Mouse (Mus musculus): ENCODE results near the gene Lmna.

The Lmna gene

DNA sequence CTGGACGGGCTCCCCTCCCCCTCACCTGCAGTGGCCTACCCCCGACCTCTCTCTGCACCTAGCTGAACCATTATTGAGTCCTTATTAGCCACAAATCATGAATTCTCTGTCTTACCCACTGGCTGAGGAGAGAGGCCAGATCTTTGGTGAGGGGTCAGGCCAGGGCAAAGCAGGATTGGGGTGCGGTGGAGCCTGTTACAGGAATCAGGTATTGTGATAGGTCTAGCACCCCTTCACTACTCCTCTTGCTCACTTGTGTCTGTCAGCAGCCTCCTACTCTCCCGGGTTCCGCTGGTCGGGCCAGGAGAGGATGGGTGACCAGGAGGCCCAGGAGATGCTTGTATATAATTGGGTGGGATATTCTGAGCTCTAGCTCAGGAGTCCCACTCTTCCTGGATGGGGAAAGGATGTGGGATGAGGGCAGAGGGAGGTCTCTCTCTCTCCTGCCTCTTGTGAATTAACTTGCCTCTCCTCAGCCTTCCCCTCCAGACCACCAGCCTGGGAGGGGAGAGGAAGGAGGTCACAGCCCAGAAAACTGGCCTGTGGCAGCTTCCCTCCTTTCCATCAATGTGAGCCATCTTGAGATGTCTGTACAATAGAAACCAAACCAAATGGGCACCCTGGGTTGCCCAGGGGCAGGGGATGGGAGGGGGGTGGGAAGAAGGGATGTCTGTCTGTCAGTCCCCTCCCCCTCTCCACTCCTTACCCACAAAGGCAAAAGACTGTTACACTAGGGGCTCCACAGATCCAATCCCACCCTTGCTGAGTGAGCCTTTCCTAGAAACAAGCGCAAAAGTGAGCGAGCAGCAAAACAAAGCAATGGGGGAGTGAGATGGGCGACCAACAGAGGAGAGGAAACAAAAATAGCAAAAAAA lies 28.8 kb upstream of the Lmna start:
- peak in 1 of 2 experiments; percentile 23 for DNase-seq

DNA sequence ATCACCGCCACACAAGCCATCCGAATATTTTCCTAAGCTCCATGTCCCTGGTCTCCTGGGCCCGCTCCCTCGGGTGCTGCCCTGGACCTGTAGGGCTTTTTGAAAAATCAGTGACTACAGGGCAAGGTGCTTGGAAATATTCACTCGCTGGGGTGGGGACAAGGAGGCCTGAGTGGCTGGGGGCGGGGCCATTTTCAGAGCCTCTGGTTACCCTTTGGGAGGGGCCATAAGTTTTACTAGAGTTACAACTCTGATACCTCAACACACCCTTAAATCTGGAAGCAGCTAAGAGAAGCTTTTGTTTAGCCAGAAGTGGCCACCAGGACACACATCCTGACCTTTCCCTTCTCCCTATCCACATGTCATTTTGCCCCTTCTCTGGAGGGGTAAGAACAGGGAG lies 27.4 kb upstream of the Lmna start:
- no peak for DNase-seq

DNA sequence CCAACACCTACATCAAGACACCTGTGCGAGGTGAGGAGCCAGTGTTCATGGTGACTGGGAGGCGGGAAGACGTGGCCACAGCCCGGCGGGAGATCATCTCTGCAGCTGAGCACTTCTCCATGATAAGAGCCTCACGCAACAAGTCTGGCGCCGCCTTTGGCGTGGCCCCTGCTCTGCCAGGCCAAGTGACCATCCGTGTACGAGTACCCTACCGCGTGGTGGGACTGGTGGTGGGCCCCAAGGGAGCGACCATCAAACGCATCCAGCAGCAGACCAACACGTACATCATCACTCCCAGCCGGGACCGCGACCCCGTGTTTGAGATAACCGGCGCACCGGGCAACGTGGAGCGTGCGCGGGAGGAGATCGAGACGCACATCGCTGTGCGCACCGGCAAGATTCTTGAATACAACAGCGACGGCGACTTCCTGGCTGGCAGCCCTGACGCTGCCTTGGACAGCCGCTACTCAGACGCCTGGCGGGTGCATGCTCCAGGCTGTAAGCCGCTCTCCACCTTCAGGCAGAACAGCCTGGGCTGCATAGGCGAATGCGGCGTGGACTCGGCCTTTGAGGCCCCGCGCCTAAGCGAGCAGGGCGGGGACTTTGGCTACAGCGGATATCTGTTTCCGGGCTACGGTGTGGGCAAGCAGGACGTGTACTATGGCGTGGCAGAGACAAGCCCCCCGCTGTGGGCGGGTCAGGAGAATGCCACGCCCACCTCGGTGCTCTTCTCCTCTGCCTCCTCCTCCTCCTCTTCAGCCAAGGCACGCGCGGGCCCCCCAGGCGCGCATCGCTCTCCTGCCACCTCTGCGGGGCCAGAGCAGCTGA lies 26.6 kb upstream of the Lmna start:
- DNase-seq, result peak; percentile 82

DNA sequence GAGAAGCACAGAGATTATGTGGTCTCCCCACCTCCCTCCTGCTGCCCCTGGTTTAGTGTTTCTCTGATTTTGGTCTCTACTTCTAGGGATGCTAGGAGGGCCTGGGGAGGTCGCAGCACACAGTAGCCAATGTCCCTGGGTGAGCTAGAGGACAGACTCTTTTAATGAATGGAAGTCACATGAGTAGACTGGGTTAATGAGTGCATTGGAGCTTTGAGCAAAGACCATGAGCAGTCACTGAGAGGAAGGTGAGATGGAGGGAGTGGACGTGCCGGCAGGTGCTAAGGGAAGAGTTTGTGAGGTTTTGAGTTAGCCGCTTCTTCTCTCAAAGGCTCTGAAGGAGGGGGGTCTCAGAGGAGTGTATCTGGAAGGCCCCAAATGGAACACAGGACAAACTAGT lies 25.8 kb upstream of the Lmna start:
- no peak for DNase-seq

DNA sequence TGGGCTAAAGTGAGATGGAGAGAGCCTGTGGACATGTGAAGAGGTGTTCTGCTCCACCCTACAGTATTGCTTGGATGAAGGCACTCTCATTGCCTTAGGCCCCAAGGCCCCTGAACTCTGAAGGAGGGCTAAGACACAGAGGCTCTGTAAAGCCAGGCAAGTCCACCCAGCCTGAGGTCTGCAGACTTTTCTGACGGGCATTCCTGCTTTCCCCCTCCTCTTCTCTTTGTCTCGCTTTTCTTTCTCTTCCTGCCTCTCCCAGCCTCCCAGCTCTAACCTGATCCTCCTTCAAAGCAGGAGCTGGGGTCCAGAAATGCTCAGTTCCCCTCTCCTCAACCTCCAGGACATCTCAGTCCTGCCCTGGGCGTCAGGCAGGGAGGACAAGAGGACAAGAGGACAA lies 25.2 kb upstream of the Lmna start:
- DNase-seq, result no peak

DNA sequence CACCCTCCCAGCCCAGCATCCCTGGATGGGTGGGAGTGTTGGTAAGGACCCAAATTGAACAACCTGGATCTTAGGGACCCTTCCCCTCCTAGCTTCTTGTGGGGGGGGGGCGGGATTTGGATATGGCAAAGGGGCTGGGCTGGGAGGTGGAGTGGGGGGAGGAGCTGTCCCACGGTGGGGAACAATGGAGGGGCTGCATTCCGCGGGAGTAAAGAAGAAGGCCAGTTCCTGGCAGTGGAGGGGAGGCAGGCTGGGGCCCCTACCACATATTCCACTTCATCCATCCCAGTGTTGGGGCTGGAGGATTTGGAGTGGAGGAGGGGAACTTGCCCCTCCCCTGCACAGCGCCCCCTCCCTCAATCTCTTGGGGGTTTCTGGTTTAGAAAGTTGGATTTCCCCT lies 23.9 kb upstream of the Lmna start:
- peak in 1 of 2 experiments; percentile 13 for DNase-seq

DNA sequence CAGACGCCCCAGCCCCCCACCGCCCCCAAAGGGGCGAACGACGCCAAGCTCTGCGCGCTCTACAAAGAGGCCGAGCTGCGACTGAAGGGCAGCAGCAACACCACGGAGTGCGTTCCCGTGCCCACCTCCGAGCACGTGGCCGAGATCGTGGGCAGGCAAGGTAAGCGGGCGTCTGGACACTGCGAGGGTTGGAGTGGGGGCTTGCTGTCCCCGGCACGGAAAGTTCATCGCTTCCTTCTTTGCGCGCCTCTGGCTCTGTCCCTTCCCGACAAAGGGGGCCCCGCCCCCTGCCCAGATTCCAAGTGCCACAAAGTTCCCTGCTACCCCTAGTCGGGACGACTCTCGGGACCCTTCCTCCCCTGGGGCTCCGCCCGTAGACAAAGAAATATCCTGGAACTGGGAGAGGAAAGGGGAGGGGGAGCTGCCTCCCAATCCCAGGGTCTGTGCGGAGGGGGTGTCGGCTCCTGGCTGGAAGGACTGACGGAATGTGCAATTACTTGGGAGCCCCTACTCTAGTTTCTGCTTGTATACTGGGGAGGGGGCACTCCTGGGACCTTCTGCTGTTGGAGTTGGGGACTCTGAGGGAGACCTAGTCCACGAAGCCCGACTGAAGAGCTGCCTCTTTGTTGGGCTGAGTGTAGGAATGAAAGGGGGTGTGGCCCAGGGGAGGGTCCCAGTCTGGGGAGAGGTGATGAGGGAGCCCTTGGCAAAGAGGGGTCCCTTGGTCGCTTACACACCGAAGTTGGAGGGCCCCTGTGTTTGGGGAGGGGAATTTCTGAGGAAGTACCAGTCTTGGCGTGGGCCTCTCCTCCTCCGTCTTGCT lies 23.1 kb upstream of the Lmna start:
- DNase-seq, result peak; percentile 44 to 57

DNA sequence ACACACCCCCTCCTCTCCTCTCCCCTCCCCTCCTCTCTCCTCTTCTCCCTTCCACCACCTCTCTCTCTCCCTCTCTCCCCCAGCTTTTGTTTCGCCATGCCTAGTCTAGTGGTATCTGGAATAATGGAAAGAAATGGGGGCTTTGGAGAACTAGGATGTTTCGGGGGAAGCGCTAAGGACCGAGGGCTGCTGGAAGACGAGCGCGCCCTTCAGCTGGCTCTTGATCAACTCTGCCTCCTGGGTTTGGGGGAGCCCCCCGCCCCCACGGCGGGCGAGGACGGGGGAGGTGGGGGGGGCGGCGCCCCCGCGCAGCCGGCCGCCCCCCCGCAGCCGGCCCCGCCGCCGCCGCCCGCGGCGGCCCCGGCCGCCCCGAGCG lies 22.5 kb upstream of the Lmna start, which contains the start of gene Mex3a:
Gene Mex3a (plus strand): TSS at position 97 of the 376 bp plus-strand sequence.
- peak in 1 of 2 experiments; percentile 37 for DNase-seq

DNA sequence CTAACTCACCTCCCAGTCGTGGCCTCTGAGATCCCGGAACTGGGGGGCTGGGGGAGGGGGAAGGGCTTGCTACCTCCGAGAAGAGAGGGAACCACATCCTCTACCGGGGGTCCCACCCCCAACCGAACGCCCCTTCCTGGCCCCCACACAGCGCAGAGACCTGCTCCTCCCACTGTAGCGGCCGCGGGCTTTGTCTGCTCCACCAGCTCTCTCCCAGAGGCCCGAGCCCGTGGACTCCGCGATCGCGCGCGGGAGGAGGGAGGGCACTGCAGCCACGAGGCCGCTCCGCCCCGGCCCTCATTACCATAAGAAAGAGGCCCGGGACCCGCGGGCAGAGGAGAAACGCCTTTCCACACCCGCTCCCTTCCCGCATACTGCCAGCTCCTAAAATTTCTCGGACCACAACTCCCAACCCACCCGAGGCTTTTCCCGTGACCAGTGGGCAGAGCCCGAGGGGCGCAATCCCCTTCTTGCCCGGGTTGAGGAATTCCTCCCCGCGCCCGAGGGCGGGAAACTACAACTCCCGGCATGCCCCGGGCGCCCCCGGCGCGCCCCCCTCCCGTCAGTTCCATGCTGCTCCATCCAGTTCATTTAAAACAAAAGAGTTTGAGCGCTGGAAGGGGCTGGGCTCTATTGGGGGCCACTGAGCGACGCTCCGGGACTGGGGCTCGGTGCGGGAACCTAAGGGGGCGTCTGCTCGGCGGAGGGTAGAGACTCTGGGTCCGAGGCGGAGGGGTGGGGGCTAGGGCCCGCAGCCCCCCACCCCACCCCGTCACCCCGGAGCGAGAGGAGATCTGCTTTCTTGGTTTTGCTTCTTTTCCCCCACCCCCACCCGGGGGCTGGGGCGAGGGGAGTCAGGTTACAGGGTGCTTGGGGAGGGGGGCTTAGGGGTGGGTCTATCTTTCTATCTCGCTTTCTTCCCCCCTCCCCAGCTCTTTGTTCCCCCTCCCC lies 21.9 kb upstream of the Lmna start:
- peak; percentile 92 to 95 for DNase-seq

DNA sequence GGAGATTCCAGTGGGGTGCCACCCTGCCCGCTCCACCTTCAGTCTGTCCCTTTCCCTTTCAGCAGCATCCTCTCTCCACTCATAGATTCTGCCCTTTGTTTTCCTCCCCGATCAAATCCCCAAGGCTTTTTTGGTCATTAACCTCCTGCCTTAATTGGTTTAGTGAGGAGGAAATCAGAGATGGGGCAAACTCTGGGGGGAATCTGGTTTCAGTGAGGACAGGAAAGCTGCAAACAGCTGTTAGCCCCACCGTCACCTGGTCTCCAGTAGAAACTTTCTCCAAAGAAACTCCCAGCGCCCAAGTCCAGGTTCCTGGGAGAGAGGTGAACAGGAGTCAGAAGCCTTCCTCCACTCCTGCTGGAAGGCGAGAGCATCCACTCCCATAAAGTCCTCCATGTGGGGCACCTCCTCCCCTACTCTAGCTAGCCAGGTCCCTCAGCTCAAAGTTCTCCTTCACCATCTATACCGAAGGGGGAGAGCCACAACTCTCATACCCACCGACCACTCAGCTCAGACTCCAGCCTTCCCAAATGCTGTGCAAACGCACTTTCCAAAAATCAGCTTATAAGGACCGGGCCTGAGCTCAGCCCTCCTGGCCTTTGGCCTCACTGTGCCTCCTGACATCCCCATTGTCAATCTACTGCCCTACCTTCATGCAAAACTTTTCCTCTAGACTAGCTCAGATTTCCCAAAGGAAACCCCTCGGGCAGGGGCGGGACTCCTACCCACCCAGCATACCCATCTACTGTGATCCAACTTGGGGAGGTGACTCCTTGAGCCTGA lies 20.5 kb upstream of the Lmna start:
- no peak for DNase-seq

DNA sequence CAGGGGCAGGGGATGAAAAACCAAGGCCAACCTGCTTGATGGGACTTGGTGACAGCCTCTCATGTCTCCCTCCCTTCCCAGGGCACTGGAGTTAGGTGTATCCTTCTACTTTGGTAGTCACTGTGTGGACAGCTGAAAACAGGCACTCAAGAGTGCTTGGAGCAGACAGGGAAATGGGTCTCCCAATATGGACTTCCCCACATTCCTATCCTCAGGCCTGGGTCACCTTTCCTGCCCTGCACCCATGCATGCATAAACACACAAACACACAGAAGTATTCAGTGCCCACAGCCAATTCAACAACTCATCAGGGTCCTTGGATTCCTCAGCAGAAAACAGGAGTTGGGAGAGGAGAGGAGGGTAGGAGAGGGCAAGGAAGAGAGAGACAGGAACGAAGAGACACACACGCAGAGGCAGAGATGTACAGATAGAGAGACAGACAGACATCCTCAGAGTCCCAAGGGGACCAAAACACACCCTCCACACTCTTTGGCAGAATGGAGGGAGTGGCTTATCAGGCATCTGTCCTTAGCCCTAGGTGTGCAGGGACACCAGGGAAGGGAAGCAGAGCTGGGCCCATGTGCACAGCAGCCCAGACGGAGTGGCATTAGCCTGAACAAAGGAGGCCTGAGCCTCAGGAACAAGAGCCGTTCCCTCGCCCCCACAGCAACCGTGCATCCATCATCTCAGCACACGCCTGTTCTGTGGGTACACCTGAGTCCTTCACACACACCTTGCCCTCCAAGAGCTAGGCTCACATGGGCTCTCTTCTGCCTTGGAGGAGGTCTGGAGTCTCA lies 19.6 kb upstream of the Lmna start:
- no peak for DNase-seq

DNA sequence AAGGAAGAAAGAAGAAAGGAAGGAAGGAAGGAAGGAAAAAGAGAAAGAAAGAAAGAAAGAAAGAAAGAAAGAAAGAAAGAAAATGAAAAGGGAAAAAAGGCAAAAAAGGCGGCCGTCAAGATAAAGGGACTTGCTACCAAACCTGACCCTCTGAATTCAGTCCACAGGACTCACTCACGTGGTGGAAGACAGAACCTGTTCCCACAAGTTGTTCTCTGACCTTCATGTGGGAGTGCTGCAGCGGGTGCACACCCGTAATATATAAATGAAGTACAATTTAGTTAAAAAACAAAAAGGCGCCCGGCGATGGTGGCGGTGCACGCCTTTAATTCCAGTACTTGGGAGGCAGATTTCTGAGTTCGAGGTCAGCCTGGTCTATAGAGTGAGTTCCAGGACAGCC lies 18.9 kb upstream of the Lmna start:
- no peak for DNase-seq

DNA sequence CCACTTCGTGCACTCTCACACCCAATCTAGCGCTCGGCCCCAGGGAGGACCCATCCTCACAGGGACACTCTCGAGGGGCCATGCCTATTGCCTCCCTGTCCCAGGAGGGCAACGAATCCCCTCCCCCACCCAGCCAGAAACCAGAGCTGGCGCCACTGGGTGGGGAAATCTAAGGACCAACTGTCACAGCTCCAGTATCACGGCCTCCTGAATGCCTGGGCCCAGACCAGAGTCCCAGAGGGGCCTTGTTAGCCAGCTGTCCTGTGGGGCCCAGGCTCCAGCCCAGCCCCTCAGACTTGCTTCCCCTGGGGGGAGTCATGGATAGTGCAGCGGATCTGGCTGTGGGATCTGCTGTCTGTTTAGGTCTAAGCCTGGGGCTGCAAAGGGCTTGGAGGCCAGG lies 17.8 kb upstream of the Lmna start:
- no peak for DNase-seq

DNA sequence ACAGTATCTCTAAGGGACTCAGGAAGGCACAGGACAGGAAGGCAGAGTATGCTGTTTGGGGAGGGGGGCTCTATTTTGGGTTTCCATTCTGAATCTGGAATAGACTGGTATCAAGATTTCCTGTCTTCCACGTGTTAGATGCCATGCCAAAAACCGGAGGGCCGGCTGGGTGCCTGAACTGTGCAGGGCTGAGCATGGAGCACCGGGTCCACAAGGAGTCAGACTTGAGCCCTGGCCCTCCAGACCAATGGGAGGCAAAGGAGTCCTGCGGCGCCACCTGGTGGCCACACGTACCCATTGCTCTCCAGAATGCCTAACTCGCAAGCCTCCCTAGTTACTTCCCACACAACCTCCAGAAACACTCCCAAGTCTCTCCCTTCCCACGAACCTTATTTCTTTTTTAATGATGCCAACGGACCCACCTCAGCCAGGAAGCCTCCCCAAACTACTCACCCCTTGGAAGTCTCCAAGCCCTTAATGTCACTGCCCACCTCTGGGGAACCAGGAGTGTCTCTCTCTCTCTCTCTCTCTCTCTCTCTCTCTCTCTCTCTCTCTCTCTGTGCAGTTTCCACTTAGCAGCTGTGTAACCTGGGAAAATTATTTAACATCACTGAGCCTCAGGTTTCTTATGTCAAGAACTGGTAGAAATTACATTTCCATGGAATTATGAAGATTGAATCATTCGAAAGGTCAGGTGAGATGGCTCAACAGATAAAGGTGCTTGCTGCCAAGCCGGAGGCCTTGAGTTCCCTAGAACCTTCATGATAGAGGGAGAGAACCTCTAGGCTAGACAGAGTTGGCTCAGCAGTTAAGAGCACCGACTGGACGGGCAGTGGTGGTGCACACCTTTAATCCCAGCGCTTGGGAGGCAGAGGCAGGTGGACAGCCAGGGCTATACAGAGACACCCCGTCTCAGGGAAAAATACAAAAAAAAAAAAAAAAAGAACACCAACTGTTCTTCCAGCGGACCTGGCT lies 16.7 kb upstream of the Lmna start:
- DNase-seq, result peak; percentile 91 to 94

DNA sequence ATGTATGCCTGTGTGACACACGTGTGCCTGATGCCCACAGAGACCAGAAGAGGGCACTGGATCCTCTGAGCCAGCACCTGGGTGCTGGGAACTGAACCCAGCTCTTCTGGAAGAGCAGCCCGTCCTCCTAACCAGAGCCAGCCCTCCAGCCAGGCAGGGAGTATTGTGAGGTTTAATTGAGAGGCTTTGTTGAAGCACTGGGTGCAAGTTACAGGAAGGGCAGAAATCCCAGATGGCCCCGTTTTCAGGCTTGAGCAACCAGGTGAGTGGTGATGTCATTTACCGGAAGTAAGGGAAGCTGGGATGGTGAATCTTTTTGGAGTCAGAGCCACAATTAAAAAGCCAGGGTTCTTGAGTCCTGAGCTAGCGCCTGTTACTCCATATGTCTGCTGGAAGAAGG lies 15.3 kb upstream of the Lmna start:
- no peak for DNase-seq

DNA sequence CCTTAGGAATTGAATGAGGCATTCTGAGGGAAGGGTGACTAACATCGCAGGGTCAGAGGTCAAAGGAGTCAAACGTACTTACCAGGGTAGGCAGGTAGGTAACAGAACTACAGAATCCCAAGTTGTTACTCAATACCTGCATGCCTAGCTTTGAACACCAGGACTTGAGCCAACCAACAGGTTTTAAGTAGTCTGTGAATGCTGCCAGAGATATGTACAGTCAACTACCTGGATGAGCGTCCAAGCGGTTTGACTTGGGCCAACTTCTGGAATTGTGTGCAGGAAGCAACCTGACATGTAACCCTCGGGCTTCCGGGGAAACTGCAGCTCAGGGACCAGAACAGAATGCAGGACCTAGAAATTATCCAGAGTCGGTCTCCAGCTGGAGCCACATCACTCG lies 13.3 kb upstream of the Lmna start:
- DNase-seq, result no peak

DNA sequence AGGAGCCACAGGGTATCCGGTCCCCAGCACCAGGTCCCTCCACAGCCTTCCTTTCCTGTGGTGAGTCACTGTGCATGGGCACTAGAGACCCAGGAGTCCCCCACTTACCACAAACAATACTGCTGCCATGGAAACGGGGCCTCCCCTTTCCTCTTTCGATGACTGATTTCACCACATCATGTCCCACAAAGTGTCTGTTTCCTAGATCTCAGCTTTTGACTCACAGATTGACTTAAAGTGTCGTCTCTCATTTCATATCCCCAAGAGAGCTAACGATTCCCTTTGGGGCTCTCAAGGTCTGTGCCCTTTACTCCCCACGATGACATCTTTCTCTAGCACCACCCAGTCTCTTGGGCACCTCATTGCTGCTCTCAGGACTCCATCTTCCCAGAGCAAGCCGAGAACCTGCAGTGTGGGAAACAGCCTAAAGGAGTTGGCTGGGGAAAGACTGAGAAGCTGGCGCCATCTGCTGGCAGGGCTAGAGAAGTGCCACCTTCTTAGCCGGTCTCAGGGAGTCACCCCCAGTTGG lies 12.1 kb upstream of the Lmna start:
- DNase-seq, result peak; percentile 68 to 75

DNA sequence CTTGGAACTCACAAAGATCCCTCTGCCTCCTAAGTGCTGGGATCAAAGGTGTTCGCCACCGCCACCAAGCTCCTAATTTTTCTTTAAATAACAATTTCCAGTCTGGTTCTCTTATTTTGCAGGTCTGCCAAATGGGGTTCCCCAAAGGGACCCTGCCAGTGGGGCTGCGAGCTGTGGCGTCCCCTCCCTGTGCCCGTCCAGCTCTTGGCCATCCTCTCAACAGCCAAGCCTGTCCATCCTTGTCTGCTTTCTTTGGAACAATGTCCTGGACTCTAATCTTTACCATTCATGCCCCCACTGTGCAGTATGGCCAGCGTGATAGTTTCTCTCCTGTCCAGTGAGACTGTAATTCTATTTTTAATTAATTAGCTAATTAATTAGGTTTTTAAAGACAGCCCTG lies 11.4 kb upstream of the Lmna start:
- DNase-seq, result no peak

DNA sequence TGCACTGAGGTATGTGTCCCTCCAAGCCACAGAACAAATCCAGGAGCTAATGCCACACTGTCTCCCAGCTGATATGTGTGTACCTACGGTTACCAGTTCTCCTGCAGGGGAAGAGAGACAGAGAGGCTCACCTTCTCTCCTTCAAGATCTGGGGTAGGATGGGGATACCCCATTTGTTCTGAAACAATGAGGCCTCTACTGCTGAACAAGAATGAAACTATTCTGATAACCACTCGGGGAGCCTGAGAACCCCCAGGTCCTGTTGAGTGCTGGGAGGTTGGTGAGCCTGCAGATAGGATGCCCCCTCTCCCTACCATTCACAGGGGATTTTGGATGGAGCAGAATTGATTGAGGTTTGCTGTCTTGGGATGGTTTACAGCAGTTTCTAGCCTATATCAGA lies 10.3 kb upstream of the Lmna start:
- DNase-seq, result no peak

Measured in cerebellum, postnatal 14 days (tissue).